Mouse (Mus musculus) neutrophil, adult 65 days (primary cell): ENCODE data around the gene Prrc2a. TPM values are rescaled to one million over a fixed set of nuclear protein-coding genes. Genes with fewer than 3 reads are reported as not detected.

ENCODE experiments used
- total RNA-seq: library from RNA; stranded (reverse); gene quantifications from 2 replicates; pipeline ENCODE4 v1.2.4, GENCODE M21; 2023

Gene Prrc2a
- total RNA-seq, result 170 and 191 TPM in 2 replicates

DNA sequence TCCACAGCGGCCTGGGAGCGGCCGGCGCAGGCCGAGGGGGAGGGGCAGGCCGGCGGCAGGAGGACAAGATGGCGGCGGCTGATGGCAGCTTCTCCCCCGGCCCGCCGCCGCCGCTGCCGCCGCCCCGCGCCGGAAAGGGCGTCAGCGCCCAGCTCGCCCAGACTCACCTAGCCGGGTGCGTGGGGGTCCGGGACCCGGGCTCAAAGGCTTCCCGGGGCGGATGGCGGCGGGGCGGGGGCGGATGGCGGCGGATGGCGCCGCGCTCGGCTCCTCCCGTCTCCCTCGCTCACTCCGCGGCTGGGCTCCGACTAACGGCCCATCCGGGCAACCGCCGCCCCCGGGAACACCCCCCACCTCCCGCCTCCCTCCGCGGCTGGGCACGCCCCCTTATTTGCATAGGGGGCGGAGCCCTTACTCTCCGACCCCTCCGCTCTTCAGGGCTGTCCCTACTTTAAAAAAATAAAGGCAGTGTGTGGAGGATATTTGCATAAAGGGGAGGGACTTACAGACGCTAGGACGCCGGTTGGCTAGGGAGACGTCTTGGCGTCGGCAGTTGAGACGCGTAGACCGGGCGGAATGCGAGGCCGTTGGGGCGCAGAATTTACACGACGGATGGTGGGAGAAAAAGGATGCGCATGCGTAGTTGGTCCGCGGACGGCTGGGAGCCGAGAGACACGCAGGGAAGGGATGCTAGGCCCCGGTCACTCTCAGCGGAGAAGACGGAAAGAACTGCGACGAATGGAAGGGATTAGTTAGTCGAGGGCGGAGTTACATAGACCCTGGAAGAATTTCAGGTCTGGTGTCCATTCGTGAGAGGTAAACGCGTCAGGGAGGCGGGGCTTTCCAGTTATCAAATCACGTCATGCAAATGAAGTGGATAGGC is at the start of gene Prrc2a:
Gene Prrc2a, minus strand, starts transcription at position 330 of the 883 bp plus-strand sequence.

DNA sequence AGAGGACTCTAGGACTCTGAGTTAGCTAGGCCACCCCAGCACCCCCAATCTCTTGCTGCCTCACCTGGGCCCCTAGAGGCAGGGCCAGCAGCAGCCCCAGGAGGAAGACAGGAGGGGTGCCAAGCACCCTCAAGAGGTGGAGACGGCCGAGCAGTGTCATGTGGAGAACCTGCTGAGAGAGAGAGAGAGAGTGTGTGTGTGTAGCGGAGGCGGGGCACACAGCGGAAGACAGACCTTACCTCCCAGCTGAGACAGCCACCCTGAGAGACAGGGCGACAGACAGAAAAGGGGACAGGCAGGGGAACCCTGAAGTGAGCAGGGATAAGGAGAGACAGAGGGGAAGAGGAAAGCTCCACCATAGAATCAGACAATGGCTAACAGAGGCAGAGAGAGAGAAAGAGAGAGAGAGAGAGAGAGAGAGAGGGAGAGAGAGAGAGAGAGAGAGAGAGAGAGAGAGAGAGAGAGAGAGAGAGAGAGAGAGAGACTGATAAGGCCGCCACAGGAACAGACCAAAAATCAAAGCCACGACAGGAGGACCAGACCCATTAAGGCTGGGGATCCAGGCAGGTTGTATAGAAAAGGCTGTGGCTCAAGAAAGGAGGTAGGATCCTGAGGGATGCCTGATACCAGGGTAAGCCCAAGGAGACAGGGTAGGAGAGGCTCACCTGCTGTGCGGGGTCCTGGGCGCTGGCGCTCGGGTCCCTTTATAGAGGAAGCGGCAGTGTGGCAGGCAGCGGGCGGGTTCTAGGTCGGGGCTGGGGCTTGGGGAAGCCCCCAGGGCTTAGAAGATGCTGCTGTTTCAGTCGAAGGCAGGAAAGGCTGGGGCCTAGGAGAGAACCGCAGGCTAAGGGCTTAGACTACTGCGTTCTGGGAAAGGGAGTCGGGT is 40.0 kb upstream of the Prrc2a start, which contains the start of gene Lta:
Gene Lta, minus strand, starts transcription at position 858 of the 886 bp plus-strand sequence.

GRCm38 (mm10) chr17:35201787-35202186 is 37.1 kb upstream of the Prrc2a start, which contains the start of gene Tnf:
Gene Tnf, minus strand, starts transcription at chr17:35202007.

GRCm38 (mm10) chr17:35193881-35194843 is 29.5 kb upstream of the Prrc2a start, which contains the start of gene Ltb:
Gene Ltb, plus strand, starts transcription at chr17:35194439.

GRCm38 (mm10) chr17:35187959-35188610 is 23.4 kb upstream of the Prrc2a start, which contains the start of gene Lst1:
Gene Lst1, minus strand, starts transcription at chr17:35188439.

DNA sequence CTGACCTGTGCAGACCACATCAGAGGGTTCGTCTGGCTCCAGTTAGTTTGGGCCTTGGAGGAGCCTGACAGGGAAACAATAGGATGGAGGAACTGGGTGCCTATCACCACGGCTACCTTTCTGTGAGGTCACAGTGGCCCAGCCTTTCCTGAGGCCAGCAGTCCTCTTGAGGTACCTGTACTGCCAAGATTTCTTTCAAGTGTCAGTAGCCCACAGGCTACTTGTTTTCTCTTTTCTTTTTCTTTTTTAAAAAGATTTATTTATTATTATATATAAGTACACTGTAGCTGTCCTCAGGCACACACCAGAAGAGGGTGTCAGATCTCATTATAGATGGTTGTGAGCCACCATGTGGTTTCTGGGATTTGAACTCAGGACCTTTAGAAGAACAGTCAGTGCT is 11.3 kb upstream of the Prrc2a start, which contains the start of gene Aif1:
Gene Aif1, minus strand, starts transcription at position 101 of the 400 bp plus-strand sequence.

DNA sequence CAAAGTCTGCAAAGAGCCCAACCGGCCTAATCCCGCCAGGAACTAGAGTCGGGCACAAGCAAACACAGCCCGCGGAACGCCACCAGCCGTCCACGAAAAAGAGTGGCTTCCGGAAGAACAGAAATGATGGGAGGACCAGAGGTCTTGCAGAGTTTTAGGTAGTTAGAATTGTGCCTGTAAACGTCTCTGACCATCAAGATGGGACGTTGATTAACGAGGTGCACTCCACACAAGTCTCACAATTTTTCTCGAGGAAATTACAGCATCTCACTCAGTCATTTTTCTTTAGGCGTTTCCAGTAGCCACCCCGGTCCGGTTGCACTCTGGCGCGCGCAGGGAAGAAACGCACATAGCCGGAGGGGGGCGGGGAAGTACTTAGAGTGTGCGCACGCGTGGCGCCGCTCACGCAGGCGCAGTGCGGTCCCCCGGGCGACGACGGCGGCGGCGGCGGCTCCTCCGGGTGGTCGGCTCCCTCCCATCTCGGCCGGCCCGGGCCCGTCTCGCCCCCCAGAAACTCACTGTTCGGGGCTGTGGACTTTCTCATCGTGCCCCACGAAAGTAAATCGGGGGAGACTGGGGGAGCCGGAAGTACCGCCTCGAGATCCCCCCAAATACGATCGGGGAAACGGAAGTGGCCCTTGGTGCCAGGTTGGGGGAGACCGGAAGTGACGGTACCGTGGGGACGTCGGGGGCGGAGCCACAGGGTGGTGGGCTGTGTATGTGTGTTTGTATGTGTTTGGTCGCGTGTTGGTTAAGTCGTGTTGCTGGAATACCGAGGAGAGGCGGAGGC is 29.7 kb downstream of the Prrc2a start, which contains the start of gene Bag6:
Gene Bag6, plus strand, starts transcription at position 378 of the 790 bp plus-strand sequence.

GRCm38 (mm10) chr17:35131500-35132173 is 33.1 kb downstream of the Prrc2a start, which contains the start of gene Apom:
Gene Apom, minus strand, starts transcription at chr17:35132050.

GRCm38 (mm10) chr17:35126206-35126611 is 38.5 kb downstream of the Prrc2a start, which contains the start of gene D17H6S53E:
Gene D17H6S53E, plus strand, starts transcription at chr17:35126373.

GRCm38 (mm10) chr17:35121871-35122303 is 42.8 kb downstream of the Prrc2a start, which contains the start of gene Csnk2b:
Gene Csnk2b, minus strand, starts transcription at chr17:35122053.

GRCm38 (mm10) chr17:35121143-35121799 is 43.4 kb downstream of the Prrc2a start, which contains the start of gene Gpank1:
Gene Gpank1, plus strand, starts transcription at chr17:35121455.

GRCm38 (mm10) chr17:35115046-35116019 is 49.4 kb downstream of the Prrc2a start, which contains the start of gene Ly6g5b:
Gene Ly6g5b, minus strand, starts transcription at chr17:35115428.

GRCm38 (mm10) chr17:35108097-35108496 is 56.6 kb downstream of the Prrc2a start, which contains the start of gene Ly6g5c:
Gene Ly6g5c, plus strand, starts transcription at chr17:35108279.

